Mouse (Mus musculus) B cell, adult (primary cell): ENCODE data around the gene 1700123O20Rik. TPM values are rescaled to one million over a fixed set of nuclear protein-coding genes. Genes with fewer than 3 reads are reported as not detected.

ENCODE experiments used
- total RNA-seq: library from RNA; stranded (reverse); gene quantifications from 4 replicates; pipeline ENCODE4 v1.2.4, GENCODE M21; 2023; ENCODE audit not compliant: inconsistent age

The 1700123O20Rik gene
- 25.3 to 32.9 TPM (median 30.5 TPM) in 4 replicates for total RNA-seq

DNA sequence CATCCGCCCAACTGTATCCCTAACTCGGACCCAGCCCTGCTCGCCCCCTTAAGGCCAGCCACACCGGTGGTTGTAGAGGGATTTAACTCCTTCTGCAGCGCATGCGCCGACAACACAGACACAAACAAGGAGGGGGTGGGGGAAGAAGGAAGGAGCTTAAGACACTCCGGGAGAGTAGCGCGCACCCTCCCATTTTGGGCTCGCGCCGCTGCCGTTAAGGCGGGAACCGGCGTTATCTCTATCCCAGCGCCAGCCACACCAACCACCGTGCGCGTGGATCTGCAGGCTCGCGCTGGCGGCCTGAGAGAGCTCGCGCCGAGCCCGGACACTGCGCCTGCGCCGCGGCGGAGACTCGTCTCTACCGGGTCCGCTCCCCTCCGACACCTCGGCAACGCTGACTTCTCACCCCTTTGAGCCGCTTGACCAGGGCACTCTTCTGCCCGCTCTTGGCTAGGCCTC, at the start of gene 1700123O20Rik:
Gene 1700123O20Rik (plus strand): TSS at position 154 of the 459 bp plus-strand sequence.

DNA sequence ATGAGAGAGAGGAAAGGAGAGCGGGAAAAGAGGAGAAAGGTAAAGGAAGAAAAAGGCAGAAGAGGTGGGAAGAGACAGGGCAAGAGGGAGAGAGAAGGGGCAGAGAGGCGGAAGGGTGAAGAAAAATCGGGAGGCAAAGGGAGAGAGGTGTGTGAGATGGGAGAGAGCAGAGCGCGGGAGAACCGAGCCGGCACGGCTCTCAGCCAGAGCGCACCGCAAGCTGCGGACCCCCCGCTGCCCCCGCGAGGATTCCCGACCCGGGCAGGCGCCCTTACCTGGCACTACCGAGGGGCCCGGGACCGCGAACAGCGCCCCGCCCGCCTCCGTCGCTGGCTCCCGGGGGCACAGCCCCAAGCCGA, 45.1 kb upstream of the 1700123O20Rik start, which contains the start of gene Gm17606:
Gene Gm17606 (plus strand): TSS at position 7 of the 359 bp plus-strand sequence.

GRCm38 (mm10) chr14:54641305-54641969, 44.6 kb upstream of the 1700123O20Rik start, which contains the start of gene Cdh24:
Gene Cdh24, minus strand, starts transcription at chr14:54641364.

DNA sequence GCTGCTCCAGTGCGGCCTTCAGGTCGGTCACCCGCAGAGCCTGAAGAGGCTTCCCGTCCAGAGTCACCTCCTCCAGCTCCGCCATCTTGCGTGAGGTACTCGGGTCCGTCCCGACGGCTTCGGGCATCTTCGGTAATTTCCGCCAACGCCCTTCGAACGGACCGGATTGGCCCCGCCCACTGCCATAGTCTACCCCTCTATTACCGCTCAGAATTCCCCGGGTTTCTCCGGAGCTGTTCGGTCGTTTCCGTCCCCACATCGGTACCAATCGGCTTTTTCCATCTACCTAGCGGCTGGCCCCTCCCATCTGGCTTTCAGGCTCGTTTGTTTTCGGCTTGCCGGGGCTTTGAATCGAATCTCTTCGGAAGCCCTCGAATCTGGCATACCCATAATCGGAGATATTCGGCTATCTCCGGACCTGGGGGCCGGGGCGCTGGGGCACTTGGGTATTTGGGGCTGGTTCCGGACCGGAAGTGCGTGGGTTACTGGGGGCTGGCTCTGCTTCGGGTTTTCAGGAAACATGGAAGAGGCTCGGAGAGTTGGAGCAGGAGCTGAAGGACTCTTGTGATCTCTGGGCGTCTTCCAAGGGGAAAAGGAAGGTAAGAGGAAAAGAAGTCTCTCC, 617 bp downstream of the 1700123O20Rik start, which contains the start of gene Acin1:
Gene Acin1 (minus strand): TSS at position 410 of the 622 bp plus-strand sequence.

GRCm38 (mm10) chr14:54698733-54699132, 12.7 kb downstream of the 1700123O20Rik start, which contains the start of gene Gm29776:
Gene Gm29776, minus strand, starts transcription at chr14:54698833.

DNA sequence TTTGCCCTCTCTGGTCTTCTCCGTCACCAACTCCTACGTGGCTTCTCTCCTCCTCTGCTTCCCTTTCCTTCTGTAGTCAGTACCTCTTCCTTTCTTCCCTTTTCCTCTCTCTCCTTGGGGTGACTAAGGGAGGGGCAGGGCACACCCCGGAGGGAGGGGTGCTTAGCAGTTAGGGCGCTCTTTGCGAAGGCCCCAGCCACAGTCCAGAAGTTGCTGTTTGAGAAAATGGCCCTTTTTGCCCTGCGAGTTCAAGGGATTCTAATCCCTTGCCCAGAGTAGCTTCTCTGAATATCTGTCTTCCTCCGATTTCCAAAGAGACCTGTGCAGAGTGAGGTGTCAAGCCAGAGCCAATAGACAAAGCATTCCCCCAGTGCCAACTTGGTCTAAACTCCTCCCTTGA, 26.1 kb downstream of the 1700123O20Rik start, which contains the start of gene Cebpe:
Gene Cebpe (minus strand): TSS at position 101 of the 400 bp plus-strand sequence.

Other genes with a start within 250 kb of the 1700123O20Rik start
- 180 to 202 TPM (median 185 TPM) in 4 replicates for gene Lrp10, start 222.1 kb upstream of the 1700123O20Rik start, total RNA-seq
- gene Rem2, start 210.1 kb upstream of the 1700123O20Rik start, total RNA-seq = 1.1 to 2.1 TPM (median 1.4 TPM) in 4 replicates
- 31.8 to 42.2 TPM (median 34.2 TPM) in 4 replicates for gene Prmt5, start 168.7 kb upstream of the 1700123O20Rik start, total RNA-seq
- gene Haus4, start 131.6 kb upstream of the 1700123O20Rik start, total RNA-seq = 10.7 to 13.0 TPM (median 12.2 TPM) in 4 replicates
- gene Ajuba, start 108.7 kb upstream of the 1700123O20Rik start, total RNA-seq = 0.18 to 0.32 TPM in 2 of 4 replicates, not detected in the others
- gene 4931414P19Rik, start 80.2 kb upstream of the 1700123O20Rik start, total RNA-seq = 5.1 to 9.3 TPM (median 6.8 TPM) in 4 replicates
- gene Psmb5, start 68.2 kb upstream of the 1700123O20Rik start, total RNA-seq = 55.7 to 68.6 TPM (median 59.9 TPM) in 4 replicates
- gene Psmb11, start 64.8 kb upstream of the 1700123O20Rik start, total RNA-seq = not detected in 4 replicates
- not detected in 4 replicates for gene Gm17606, start 45.3 kb upstream of the 1700123O20Rik start, total RNA-seq
- gene Cdh24, start 44.9 kb upstream of the 1700123O20Rik start, total RNA-seq = 3.8 to 6.9 TPM (median 4.5 TPM) in 4 replicates
- 488 to 550 TPM (median 542 TPM) in 4 replicates for gene Acin1, start 715 bp downstream of the 1700123O20Rik start, total RNA-seq
- not detected in 4 replicates for gene Gm29776, start 12.6 kb downstream of the 1700123O20Rik start, total RNA-seq
- gene Cebpe, start 26.0 kb downstream of the 1700123O20Rik start, total RNA-seq = not detected in 4 replicates
- gene Slc7a8, start 95.7 kb downstream of the 1700123O20Rik start, total RNA-seq = 0.27 to 0.51 TPM (median 0.37 TPM) in 4 replicates
- not detected in 4 replicates for gene Rnf212b, start 127.9 kb downstream of the 1700123O20Rik start, total RNA-seq
- 4.9 to 10.9 TPM (median 7.9 TPM) in 4 replicates for gene Homez, start 184.7 kb downstream of the 1700123O20Rik start, total RNA-seq
- 2.1 to 3.8 TPM (median 2.4 TPM) in 4 replicates for gene Ppp1r3e, start 191.3 kb downstream of the 1700123O20Rik start, total RNA-seq
- gene Bcl2l2, start 197.2 kb downstream of the 1700123O20Rik start, total RNA-seq = 7.1 to 13.1 TPM (median 10.6 TPM) in 4 replicates
- gene Gm20521, start 197.2 kb downstream of the 1700123O20Rik start, total RNA-seq = 1.8 to 3.4 TPM (median 3.3 TPM) in 3 of 4 replicates, not detected in the other
- gene Pabpn1, start 206.3 kb downstream of the 1700123O20Rik start, total RNA-seq = 262 to 290 TPM (median 280 TPM) in 4 replicates
- 2.4 to 3.5 TPM (median 2.8 TPM) in 4 replicates for gene Slc22a17, start 226.9 kb downstream of the 1700123O20Rik start, total RNA-seq
- gene Efs, start 239.9 kb downstream of the 1700123O20Rik start, total RNA-seq = not detected in 4 replicates
- not detected in 4 replicates for gene Il25, start 246.5 kb downstream of the 1700123O20Rik start, total RNA-seq